Mouse (Mus musculus) MEL (cell line): ENCODE results near the gene Gucd1. TPM values are rescaled to one million over a fixed set of nuclear protein-coding genes. Genes with fewer than 3 reads are reported as not detected.

ENCODE experiments used
- DNase-seq: peaks from one replicate; pipeline ENCODE4 v3.0.0; 2011; ENCODE audit warnings: low read depth, low spot score
- H3K27ac ChIP-seq: 2 replicates; pipeline ENCODE4 v1.5.1; 2012; ENCODE audit warnings: low read depth, mild to moderate bottlenecking, control low read depth, low read length, moderate library complexity; ENCODE audit not compliant: control insufficient read depth
- H3K27me3 ChIP-seq, 2 experiments: fragments of 150-350 bp in 1 of 2; sonication (generic) in 1 of 2; 2 replicates each; pipeline ENCODE4 v1.6.1; 2012; ENCODE audit warnings: low read length in 2 of 2, mild to moderate bottlenecking in 2 of 2, improper control_type of control experiment in 1 of 2, moderate library complexity in 1 of 2; ENCODE audit not compliant: insufficient read depth in 2 of 2, control insufficient read depth in 1 of 2
- H3K36me3 ChIP-seq, 2 experiments: 2 replicates each; pipeline ENCODE4 v1.6.1; 2012 to 2014; ENCODE audit warnings: low read length in 2 of 2, improper control_type of control experiment in 1 of 2, inconsistent platforms in 1 of 2, mild to moderate bottlenecking in 1 of 2; ENCODE audit not compliant: insufficient read depth in 2 of 2, control insufficient read depth in 1 of 2
- H3K4me1 ChIP-seq, 2 experiments: fragments of 150-350 bp in 1 of 2; sonication (generic) in 1 of 2; 2 replicates each; pipeline ENCODE4 v1.6.1; 2012; ENCODE audit warnings: low read length in 2 of 2, improper control_type of control experiment in 1 of 2, mild to moderate bottlenecking in 1 of 2; ENCODE audit not compliant: insufficient read depth in 2 of 2, control insufficient read depth in 1 of 2
- H3K4me3 ChIP-seq, 2 experiments: fragments of 150-350 bp in 1 of 2; sonication (generic) in 1 of 2; 2 replicates each; pipeline ENCODE4 v1.5.1; 2012; ENCODE audit warnings: low read depth in 2 of 2, low read length in 2 of 2, mild to moderate bottlenecking in 2 of 2, moderate library complexity in 2 of 2, control low read depth in 1 of 2, improper control_type of control experiment in 1 of 2; ENCODE audit not compliant: control insufficient read depth in 1 of 2, insufficient read depth in 1 of 2
- H3K79me2 ChIP-seq: 2 replicates; pipeline ENCODE4 v1.6.1; 2012; ENCODE audit warnings: mild to moderate bottlenecking, low read length, moderate library complexity; ENCODE audit not compliant: control insufficient read depth, poor library complexity, insufficient read depth
- H3K9ac ChIP-seq: 2 replicates; pipeline ENCODE4 v1.6.1; 2012; ENCODE audit warnings: low read depth, mild to moderate bottlenecking, control low read depth, low read length, moderate library complexity; ENCODE audit not compliant: control insufficient read depth, poor library complexity, severe bottlenecking
- H3K9me3 ChIP-seq: fragments of 150-350 bp; sonication (generic); replicated peaks from 2 replicates; pipeline ENCODE4 v1.6.1; 2012; ENCODE audit warnings: mild to moderate bottlenecking, low read length, improper control_type of control experiment, moderate library complexity; ENCODE audit not compliant: insufficient read depth
- BHLHE40 ChIP-seq: IDR thresholded peaks from 2 replicates; pipeline ENCODE4 v1.6.1; 2012; ENCODE audit warnings: low read depth, mild to moderate bottlenecking, inconsistent platforms, low read length, improper control_type of control experiment, borderline replicate concordance
- CHD1 ChIP-seq: IDR thresholded peaks from 2 replicates; pipeline ENCODE4 v1.6.1; 2012; ENCODE audit warnings: low read depth, mild to moderate bottlenecking, inconsistent platforms, low read length, improper control_type of control experiment
- CHD2 ChIP-seq: IDR thresholded peaks from 2 replicates; pipeline ENCODE4 v1.6.1; 2011; ENCODE audit warnings: low read length, improper control_type of control experiment
- E2F4 ChIP-seq: IDR thresholded peaks from 2 replicates; pipeline ENCODE4 v1.6.1; 2011; ENCODE audit warnings: low read depth, low read length, improper control_type of control experiment, borderline replicate concordance
- ELF1 ChIP-seq: IDR thresholded peaks from 2 replicates; pipeline ENCODE4 v1.6.1; 2014; ENCODE audit warnings: low read depth, mild to moderate bottlenecking, inconsistent platforms, low read length, improper control_type of control experiment, moderate library complexity
- JUND ChIP-seq: IDR thresholded peaks from 2 replicates; pipeline ENCODE4 v1.6.1; 2011; ENCODE audit warnings: low read depth, mild to moderate bottlenecking, improper control_type of control experiment, low read length
- MAFK ChIP-seq: IDR thresholded peaks from 2 replicates; pipeline ENCODE4 v1.6.1; 2011; ENCODE audit warnings: low read depth, mild to moderate bottlenecking, low read length, improper control_type of control experiment, borderline replicate concordance
- MAX ChIP-seq: IDR thresholded peaks from 2 replicates; pipeline ENCODE4 v1.6.1; 2011; ENCODE audit warnings: low read length, improper control_type of control experiment
- MAZ ChIP-seq: IDR thresholded peaks from 2 replicates; pipeline ENCODE4 v1.6.1; 2012; ENCODE audit warnings: low read depth, mild to moderate bottlenecking, inconsistent platforms, low read length, improper control_type of control experiment
- MEF2A ChIP-seq: IDR thresholded peaks from 2 replicates; pipeline ENCODE4 v1.6.1; 2014; ENCODE audit warnings: low read depth, mild to moderate bottlenecking, inconsistent platforms, low read length, improper control_type of control experiment; ENCODE audit not compliant: poor library complexity, insufficient replicate concordance, severe bottlenecking; ENCODE audit errors: extremely low read depth
- MYB ChIP-seq: IDR thresholded peaks from 2 replicates; pipeline ENCODE4 v1.6.1; 2011; ENCODE audit warnings: mild to moderate bottlenecking, low read depth, low read length, improper control_type of control experiment
- MYC ChIP-seq: IDR thresholded peaks from 2 replicates; pipeline ENCODE4 v1.6.1; 2011; ENCODE audit warnings: low read depth, mild to moderate bottlenecking, low read length, improper control_type of control experiment, moderate library complexity
- NELFE ChIP-seq: IDR thresholded peaks from 2 replicates; pipeline ENCODE4 v1.6.1; 2011; ENCODE audit warnings: low read depth, low read length, improper control_type of control experiment
- NRF1 ChIP-seq: IDR thresholded peaks from 2 replicates; pipeline ENCODE4 v1.6.1; 2014; ENCODE audit warnings: low read depth, mild to moderate bottlenecking, inconsistent platforms, low read length, improper control_type of control experiment, moderate library complexity; ENCODE audit not compliant: poor library complexity, insufficient read depth, severe bottlenecking
- POLR2AphosphoS5 ChIP-seq: IDR thresholded peaks from 2 replicates; pipeline ENCODE4 v1.6.1; 2012; ENCODE audit warnings: low read depth, borderline replicate concordance, mild to moderate bottlenecking, inconsistent platforms, low read length, moderate library complexity, mixed read lengths
- RAD21 ChIP-seq: IDR thresholded peaks from 2 replicates; pipeline ENCODE4 v1.6.1; 2011; ENCODE audit warnings: mild to moderate bottlenecking, low read depth, low read length, improper control_type of control experiment
- RCOR1 ChIP-seq: IDR thresholded peaks from 2 replicates; pipeline ENCODE4 v1.6.1; 2012; ENCODE audit warnings: low read depth, mild to moderate bottlenecking, inconsistent platforms, low read length, improper control_type of control experiment
- SIN3A ChIP-seq: IDR thresholded peaks from 2 replicates; pipeline ENCODE4 v1.6.1; 2012; ENCODE audit warnings: low read length, improper control_type of control experiment, inconsistent platforms
- TAL1 ChIP-seq: IDR thresholded peaks from 2 replicates; pipeline ENCODE4 v1.6.1; 2012; ENCODE audit warnings: mild to moderate bottlenecking, inconsistent platforms, low read length, moderate library complexity, mixed read lengths
- TCF12 ChIP-seq: IDR thresholded peaks from 2 replicates; pipeline ENCODE4 v1.6.1; 2014; ENCODE audit warnings: low read depth, mild to moderate bottlenecking, inconsistent platforms, low read length, improper control_type of control experiment, moderate library complexity
- USF1 ChIP-seq: IDR thresholded peaks from 2 replicates; pipeline ENCODE4 v1.6.1; 2014; ENCODE audit warnings: low read depth, mild to moderate bottlenecking, inconsistent platforms, low read length, improper control_type of control experiment, moderate library complexity
- ZC3H11A ChIP-seq: IDR thresholded peaks from 2 replicates; pipeline ENCODE4 v1.6.1; 2012; ENCODE audit warnings: low read depth, mild to moderate bottlenecking, inconsistent platforms, low read length, improper control_type of control experiment
- ZNF384 ChIP-seq: IDR thresholded peaks from 2 replicates; pipeline ENCODE4 v1.6.1; 2012; ENCODE audit warnings: low read depth, mild to moderate bottlenecking, inconsistent platforms, low read length, improper control_type of control experiment
- polyA plus RNA-seq, 2 experiments: library from polyadenylated mRNA; stranded (reverse) in 1 of 2; unstranded in 1 of 2; fragments of >175 nt in 1 of 2; fragments of >200 nt in 1 of 2; gene quantifications; 2 replicates each; pipeline versions ENCODE4 v1.2.1 to v1.2.4; 2012; ENCODE audit warnings: low replicate concordance in 2 of 2, low read depth in 1 of 2; ENCODE audit not compliant: insufficient read length in 2 of 2, insufficient read depth in 1 of 2, missing spikeins in 1 of 2
- total RNA-seq: library from RNA; depleted of rRNA; stranded (reverse); fragments of 300-350 nt; gene quantifications from 2 replicates; pipeline ENCODE4 v1.2.3, GENCODE M21; 2012

Gene Gucd1
- total and polyA plus RNA-seq, 3 experiments, result 18.7 to 30.7 TPM; not detected in 1

DNA sequence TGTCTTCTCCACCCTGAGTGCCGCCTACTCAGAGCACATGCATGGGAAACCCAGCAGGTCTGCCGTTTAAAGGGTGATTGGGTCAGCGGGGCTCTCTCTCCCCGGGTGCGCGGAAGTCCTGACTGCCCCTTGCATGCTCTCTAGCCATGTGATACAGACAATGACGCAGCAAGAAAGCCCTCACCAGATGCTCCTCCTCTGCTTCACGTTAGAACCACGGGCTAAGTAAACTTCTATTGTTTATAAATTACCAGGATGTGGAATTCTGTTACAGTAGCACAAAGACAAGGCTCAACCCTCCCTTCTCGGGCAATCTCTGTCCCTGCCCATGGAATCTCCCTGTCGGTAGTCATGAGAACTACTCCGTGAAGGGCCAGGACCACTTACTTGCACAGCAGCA lies 33.4 kb upstream of the Gucd1 start:
- no peaks in the 10 kb centered on the region for H3K36me3 ChIP-seq
- no peaks in the 10 kb centered on the region for H3K4me1 ChIP-seq
- H3K9me3 ChIP-seq, result no peaks in the 10 kb centered on the region
- H3K27me3 ChIP-seq, result no peaks in the 10 kb centered on the region
- H3K79me2 ChIP-seq, result no peaks in the 10 kb centered on the region
- no peak for DNase-seq
- no peak overlapping the region for H3K9ac ChIP-seq
- no peak overlapping the region for H3K27ac ChIP-seq
- H3K4me3 ChIP-seq, result no peak overlapping the region
- no peak for TF ChIP-seq CHD2
- TF ChIP-seq NELFE, result no peak
- TF ChIP-seq ZC3H11A, result no peak
- no peak for TF ChIP-seq RCOR1
- no peak for TF ChIP-seq MAX
- no peak for TF ChIP-seq MEF2A
- no peak for TF ChIP-seq MYB
- no peak for TF ChIP-seq USF1
- no peak for TF ChIP-seq SIN3A
- TF ChIP-seq TAL1, result no peak
- no peak for TF ChIP-seq MYC
- no peak for TF ChIP-seq TCF12
- TF ChIP-seq BHLHE40, result no peak

DNA sequence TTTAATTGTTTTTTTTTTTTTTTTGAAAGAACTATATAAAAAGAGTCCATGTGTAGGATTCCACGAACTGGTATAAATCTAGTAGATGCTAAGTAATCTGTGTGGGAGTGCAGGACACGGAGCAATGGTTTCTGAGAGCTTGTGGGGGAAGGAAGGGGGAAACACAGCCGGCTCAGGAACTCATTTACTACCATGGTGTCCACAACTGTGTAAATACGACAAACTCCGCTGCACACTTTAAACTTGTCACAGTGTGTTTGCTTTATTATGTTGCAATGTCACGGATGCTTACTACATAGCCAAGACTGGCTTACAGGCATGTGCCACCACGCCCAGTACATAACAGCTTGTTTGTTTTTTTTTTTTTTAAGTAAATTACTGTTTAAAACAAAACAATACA lies 32.1 kb upstream of the Gucd1 start:
- Histone ChIP-seq H3K9ac (no peak overlapping the region), H3K4me3 (no peak overlapping the region), H3K36me3 (no peaks in the 10 kb centered on the region), H3K27me3 (no peaks in the 10 kb centered on the region), H3K9me3 (no peaks in the 10 kb centered on the region), H3K27ac (no peak overlapping the region), H3K4me1 (no peaks in the 10 kb centered on the region), H3K79me2 (no peaks in the 10 kb centered on the region)
- TF ChIP-seq NRF1 (no peak), ZC3H11A (no peak), JUND (no peak), USF1 (no peak), MAX (no peak), ZNF384 (no peak)
- no peak for DNase-seq

DNA sequence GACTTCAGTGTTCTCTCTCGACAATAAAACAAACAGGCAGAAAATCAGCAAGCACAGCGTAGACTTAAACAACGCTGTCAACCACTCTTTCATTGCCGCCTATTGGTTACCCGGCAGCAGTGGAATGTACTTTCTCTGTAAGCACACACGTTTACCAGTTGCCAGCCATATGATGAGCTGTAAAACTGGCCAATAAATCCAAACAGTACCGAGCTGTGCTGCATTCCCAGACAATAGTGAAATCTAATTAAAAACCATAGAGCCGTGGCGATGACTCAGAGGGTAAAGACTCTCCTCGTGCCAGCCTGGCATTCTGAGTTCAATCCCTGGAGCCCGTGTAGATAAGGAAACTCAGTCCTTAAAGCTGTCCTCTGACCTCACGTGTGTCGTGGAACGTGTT lies 30.7 kb upstream of the Gucd1 start:
- H3K9me3 ChIP-seq, result no peaks in the 10 kb centered on the region
- no peaks in the 10 kb centered on the region for H3K4me1 ChIP-seq
- TF ChIP-seq MAFK, result no peak
- no peak for TF ChIP-seq MAZ
- TF ChIP-seq E2F4, result no peak
- TF ChIP-seq ELF1, result no peak
- no peak for TF ChIP-seq POLR2AphosphoS5
- no peak for TF ChIP-seq NELFE
- no peak for TF ChIP-seq RAD21
- TF ChIP-seq BHLHE40, result no peak
- TF ChIP-seq CHD1, result no peak
- no peaks in the 10 kb centered on the region for H3K79me2 ChIP-seq
- H3K4me3 ChIP-seq, result no peak overlapping the region
- H3K27ac ChIP-seq, result no peak overlapping the region
- DNase-seq, result no peak
- H3K36me3 ChIP-seq, result no peaks in the 10 kb centered on the region
- no peaks in the 10 kb centered on the region for H3K27me3 ChIP-seq
- H3K9ac ChIP-seq, result no peak overlapping the region
